Mouse (Mus musculus) cerebellum, adult 11 months (tissue): ENCODE measurements around the gene 2610044O15Rik8.

ENCODE experiments used
- DNase-seq: peaks from one replicate; pipeline ENCODE4 v3.0.0; 2022

The 2610044O15Rik8 gene

DNA sequence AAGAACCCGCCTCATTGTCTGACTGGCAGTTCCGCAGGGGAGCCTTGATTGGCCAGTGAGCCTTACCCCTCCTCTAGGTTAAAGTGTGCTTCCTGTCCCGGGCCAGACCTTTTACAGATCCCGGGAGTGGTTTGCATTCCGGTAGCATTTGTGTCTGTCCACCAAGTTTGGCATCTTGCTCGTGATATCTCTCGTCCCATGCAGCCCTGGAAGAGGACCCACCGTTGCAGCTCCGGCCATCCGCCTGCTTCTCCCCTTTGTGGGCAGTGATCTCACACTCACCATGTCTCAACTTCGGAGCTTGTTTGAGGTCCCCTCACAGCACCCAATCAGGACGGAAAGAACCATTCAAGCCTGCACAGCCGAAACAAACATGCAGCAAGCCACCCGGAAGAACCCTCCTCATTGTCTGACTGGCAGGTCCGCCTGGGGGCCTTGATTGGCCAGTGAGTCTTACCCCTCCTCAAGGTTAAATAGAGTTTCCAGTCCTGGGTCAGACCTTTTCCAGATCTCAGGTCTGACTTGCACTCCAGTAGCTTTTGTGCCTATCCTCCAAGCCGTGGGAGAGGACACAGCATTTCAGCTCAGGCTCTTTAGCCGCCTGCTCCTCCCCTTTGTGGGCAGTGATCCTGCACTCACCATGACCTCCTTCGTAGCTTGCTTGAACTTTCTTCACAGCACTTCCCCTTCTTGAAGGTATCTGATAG is at the start of gene 2610044O15Rik8:
Gene 2610044O15Rik8, minus strand, starts transcription at position 380 of the 707 bp plus-strand sequence.
- DNase-seq = peak; percentile 78

DNA sequence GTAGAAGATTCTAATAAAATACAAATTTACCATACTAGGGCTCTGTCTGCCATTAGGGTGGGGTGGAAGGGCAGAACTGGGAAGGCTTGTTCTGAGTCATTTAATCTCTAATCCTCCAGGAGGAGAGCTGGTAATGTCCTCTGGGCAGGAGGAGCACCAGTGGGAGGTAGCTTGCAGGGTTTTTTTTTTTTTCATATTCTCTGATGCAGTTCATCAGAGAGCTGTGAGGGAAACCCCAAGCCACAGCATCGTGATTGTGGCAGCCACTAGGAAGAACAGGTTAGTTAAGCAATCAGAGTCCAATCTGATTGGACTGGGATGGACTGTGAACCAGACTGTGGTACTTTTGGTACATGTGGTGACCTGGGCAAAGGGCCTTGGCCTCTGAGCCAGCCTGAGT is 31.7 kb upstream of the 2610044O15Rik8 start:
- no peak for DNase-seq

DNA sequence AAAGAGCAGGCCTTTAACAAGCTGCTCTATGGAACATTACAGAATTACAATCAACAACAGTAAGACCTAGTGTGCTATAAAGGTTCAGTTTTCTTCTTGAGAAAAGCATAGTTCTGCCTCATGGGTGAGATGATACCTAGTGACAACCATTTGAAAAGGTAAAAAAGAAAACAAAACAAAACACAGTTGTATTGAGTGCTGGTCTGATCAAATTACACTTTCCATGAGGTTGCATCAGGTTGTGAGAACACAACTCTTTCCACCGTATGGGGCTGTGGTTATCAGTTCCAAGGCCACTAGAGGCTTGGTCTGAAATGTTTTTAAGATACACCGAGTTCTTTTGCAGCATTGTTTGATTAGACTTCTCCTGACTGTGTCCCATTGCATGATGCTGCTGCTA is 30.1 kb upstream of the 2610044O15Rik8 start:
- no peak for DNase-seq

DNA sequence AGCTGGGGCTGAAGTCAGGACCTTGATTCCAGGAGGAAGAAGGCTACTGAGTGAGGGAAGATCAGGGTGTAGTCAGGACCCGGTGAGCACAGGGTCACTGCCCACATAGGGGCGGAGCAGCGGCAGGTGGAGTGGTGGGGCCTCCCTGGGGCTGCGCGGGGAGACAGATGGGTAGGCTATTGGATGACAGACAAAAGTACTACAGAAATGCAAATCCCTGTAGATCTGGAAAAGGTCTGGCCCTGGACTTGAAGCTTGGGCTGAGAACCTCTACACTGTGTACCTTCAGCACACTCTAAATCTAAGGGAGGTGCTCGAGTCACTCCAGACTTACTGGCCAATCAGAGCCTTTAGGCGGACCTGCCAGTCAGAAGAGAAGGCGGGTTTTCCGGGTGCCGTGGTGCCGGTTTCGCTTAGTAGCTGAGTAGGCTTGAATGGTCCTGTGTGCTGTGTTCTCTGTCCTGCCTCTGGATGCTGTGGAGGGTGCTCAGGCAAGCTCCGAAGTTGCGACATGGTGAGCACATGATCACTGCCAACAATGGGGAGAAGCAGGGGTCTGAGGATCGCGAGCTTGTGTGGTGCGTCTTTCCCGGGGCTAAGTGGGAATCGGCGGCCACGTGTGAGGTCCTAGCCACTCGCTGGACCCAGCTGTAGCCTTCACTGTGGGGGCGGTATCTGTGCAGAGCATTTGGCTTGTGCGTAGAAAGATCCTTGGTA is 29.2 kb upstream of the 2610044O15Rik8 start:
- peak; percentile 60 for DNase-seq

DNA sequence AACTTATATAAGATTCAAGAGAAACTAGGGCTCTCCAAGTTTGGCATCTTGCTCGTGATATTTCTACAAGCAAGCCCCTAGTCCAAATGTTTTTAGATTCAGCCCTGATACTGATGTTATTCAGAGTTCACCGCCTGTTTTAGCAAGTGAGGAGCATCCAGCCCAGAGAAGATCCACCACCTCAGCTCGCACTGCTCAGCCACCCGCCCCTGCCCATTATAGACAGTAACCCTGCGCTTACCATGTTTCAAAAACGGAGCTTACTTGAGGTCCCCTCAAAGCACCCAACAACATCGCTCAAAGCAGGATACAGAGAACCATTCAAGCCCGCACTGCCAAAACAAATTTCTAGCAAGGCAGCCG is 561 bp downstream of the 2610044O15Rik8 start:
- DNase-seq = no peak
